Mouse (Mus musculus) kidney, adult 2 months (tissue): ENCODE measurements at regions not wholly inside any gene's neighbourhood (a gene's known extent, or its start where the extent isn't known, plus 50 kb on each side); places are given as distances from the start of the nearest gene placed in this dataset.

Source experiments
- CTCF ChIP-seq: fragments of 200-500 bp; conservative IDR thresholded peaks from 2 replicates; pipeline ENCODE4 v1.5.1; 2011; ENCODE audit warnings: low read depth, mild to moderate bottlenecking, control low read depth, low read length, moderate library complexity, mixed read lengths; ENCODE audit not compliant: insufficient read depth, insufficient read length
- POLR2A ChIP-seq: fragments of 200-500 bp; IDR thresholded peaks from one replicate; pipeline ENCODE4 v1.6.1; 2011; ENCODE audit warnings: low read depth, low read length, control low read depth

DNA sequence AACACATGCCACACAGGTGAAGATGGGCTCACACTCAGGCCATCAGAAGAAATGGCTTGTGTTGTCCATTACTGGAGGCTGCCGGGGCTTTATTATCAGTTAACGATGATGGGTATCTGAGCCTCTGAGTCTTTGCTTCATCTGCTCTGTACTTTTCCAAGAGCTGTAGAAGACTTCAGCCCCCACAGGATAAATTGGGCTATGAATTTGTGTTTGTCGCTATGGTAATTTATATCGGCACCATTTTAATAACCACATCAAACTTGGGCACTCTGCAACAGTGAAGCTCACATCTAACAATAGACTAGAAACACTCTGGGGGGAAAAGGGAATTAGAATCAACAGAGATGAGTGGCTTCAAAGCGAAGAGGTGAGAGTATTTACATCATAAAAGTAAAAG lies 376.3 kb downstream of the Tmem132b start:
- TF ChIP-seq CTCF (no peak), POLR2A (no peak)
